Mouse (Mus musculus): ENCODE data around the gene Pmpca. TPM values are rescaled to one million over a fixed set of nuclear protein-coding genes. Genes with fewer than 3 reads are reported as not detected.
A peak's percentile ranks its signal among the peaks of the same experiment; 100 is the strongest.
"Not testable (repeated sequence)": the region's sequence is repeated elsewhere in the genome, so short reads cannot be mapped to it uniquely, and the experiment has no call there.

Gene Pmpca
- polyA plus RNA-seq, 1 experiment from 2014 or later, result 98.6 TPM

DNA sequence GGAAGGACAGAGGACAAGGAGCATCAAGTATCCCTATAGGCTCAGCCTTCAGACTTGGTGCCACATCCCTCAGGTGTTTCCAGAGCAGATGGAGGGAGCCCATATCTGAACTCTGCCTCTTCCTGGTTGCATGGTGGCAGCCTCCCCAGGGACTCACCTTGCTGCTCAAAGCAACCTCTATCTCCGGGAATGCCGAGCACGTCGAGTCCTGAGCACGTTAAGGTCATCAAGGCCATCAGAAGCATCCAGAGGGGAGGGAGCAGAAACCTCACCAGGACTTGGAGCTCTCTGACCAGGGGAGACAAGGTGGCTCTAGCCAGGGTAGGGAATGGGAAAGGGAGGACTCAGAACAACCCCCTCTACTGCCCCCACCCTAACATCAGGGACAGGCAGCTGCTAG, 25.7 kb upstream of the Pmpca start:
- no peak overlapping the region for H3K27ac ChIP-seq (ENCODE audit: low read length)
- peaks cover 15% of the 10 kb centered on the region for H3K36me3 ChIP-seq (ENCODE audit: control insufficient read depth, insufficient read depth, low read length)
- no peaks in the 10 kb centered on the region for H3K27me3 ChIP-seq (ENCODE audit: control insufficient read depth, insufficient read depth, low read depth, low read length)
- no peaks in the 10 kb centered on the region for H3K9me3 ChIP-seq (ENCODE audit: control insufficient read depth, low read length)
- H3K4me2 ChIP-seq (ENCODE audit: low read depth, low read length), result no peak overlapping the region
- H3K4me3 ChIP-seq (ENCODE audit: low read length), result no peak overlapping the region
- WGBS, result 34% methylated on average over 5 of the region's 5 CpGs
- no peak for ATAC-seq (ENCODE audit: low read depth)
- no peak overlapping the region for H3K9ac ChIP-seq (ENCODE audit: low read length)
- peaks cover 10% of the 10 kb centered on the region for H3K4me1 ChIP-seq (replicated peaks; ENCODE audit: control insufficient read depth, insufficient read depth, low read length)

DNA sequence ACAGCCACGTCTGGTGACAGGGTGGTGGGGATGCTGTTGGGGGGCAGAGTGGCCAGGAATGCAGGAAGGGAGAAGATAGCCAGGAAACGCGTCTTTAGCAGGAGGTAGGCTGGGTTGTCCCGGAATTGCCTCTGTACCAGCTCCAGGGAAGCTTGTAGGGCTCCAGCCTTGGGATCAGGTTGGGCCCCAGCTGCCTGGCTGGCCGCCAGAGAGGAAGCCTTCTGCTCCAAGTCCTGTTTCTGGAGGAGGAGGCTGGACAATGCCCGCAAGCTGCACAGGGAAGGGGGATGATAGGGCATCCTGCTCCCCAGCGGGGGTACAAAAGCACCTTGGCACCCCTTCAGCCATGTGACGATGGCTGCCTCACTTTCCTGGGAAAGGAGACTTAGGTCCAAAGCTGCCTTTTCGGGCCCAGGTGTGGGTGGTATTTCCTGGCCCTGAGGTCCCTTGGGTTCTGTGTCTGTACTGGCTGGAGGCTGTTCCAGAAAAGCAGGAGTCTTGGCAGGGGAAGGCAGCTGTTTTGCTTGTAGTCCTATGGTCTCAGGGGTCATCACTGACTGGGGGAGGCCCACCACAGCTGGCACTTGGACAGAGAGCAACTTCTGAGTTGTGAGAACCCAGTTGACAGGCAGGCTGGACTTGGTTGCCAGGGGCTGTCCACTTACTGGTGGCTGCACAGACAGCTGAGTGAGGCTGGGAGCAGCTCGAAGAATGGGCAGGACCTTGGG, 24.2 kb upstream of the Pmpca start:
- H3K9ac ChIP-seq (ENCODE audit: low read length), result no peak overlapping the region
- H3K27ac ChIP-seq (ENCODE audit: low read length), result peak overlapping the region; percentile 47
- peak; percentile 51; the same call in 1 of the 2 replicates for ATAC-seq (ENCODE audit: low read depth)

DNA sequence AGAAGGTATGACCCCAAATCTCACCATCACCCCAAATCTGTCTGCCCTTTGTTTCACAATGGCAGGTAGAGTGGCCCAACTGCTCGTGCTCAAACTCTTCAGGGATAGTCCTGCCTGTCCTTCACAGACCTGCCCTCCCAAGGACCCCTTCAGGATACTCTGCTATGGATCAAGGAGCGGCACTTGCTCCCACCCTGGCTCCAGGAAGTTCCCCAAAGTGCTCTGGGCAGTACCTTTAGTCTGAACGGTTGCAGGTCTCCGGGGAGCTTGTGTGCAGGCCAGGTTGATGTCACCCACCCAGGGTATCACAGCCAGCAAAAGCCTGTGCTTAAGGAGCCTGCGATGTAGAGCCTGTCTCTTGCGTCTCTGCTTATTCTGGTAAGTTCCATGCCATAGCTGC, 21.2 kb upstream of the Pmpca start:
- no peaks in the 10 kb centered on the region for H3K27me3 ChIP-seq (ENCODE audit: control insufficient read depth, insufficient read depth, low read depth, low read length)
- no peak for ATAC-seq (ENCODE audit: low read depth)
- H3K27ac ChIP-seq (ENCODE audit: low read length), result no peak overlapping the region
- H3K4me1 ChIP-seq (replicated peaks; ENCODE audit: control insufficient read depth, insufficient read depth, low read length), result peaks cover 10% of the 10 kb centered on the region
- H3K9me3 ChIP-seq (ENCODE audit: control insufficient read depth, low read length), result no peaks in the 10 kb centered on the region
- H3K4me2 ChIP-seq (ENCODE audit: low read depth, low read length), result no peak overlapping the region
- no peak overlapping the region for H3K4me3 ChIP-seq (ENCODE audit: low read length)
- no peak overlapping the region for H3K9ac ChIP-seq (ENCODE audit: low read length)
- 93% methylated on average over 6 of the region's 6 CpGs for WGBS
- H3K36me3 ChIP-seq (ENCODE audit: control insufficient read depth, insufficient read depth, low read length), result peaks cover 40% of the 10 kb centered on the region

More for the DNA sequence above, 24.2 kb upstream of the Pmpca start:
- Histone ChIP-seq H3K9me3 (ENCODE audit: control insufficient read depth, low read length) (no peaks in the 10 kb centered on the region), H3K27me3 (ENCODE audit: control insufficient read depth, insufficient read depth, low read depth, low read length) (no peaks in the 10 kb centered on the region), H3K4me2 (ENCODE audit: low read depth, low read length) (no peak overlapping the region), H3K36me3 (ENCODE audit: control insufficient read depth, insufficient read depth, low read length) (peaks cover 20% of the 10 kb centered on the region), H3K4me1 (replicated peaks; ENCODE audit: control insufficient read depth, insufficient read depth, low read length) (peaks cover 10% of the 10 kb centered on the region), H3K4me3 (ENCODE audit: low read length) (no peak overlapping the region)
- whole genome bisulfite sequencing, result 52% methylated on average over 10 of the region's 10 CpGs

DNA sequence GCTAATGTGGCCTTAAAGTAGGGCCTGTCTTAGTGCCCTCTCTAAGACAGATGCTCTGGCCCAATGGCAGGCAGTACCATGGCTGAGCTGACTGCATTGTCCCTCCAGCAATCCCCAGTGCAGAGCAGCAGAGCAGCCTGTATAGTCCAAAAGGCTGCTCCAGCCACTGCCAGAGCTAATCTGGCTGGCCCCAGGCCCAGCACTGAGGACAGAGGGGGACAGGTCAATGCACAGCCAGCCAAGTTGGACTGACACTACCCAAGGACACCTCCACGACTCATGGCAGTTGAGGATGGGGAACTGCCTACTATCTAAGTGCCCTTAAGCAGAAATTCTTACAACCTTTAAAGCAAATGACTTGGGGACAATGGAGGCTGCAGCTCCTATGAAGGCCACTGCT, 20.6 kb upstream of the Pmpca start:
- Histone ChIP-seq H3K4me2 (ENCODE audit: low read depth, low read length) (no peak overlapping the region), H3K27ac (ENCODE audit: low read length) (no peak overlapping the region), H3K4me1 (replicated peaks; ENCODE audit: control insufficient read depth, insufficient read depth, low read length) (peaks cover 10% of the 10 kb centered on the region), H3K27me3 (ENCODE audit: control insufficient read depth, insufficient read depth, low read depth, low read length) (no peaks in the 10 kb centered on the region), H3K4me3 (ENCODE audit: low read length) (no peak overlapping the region), H3K36me3 (ENCODE audit: control insufficient read depth, insufficient read depth, low read length) (peaks cover 40% of the 10 kb centered on the region), H3K9ac (ENCODE audit: low read length) (no peak overlapping the region), H3K9me3 (ENCODE audit: control insufficient read depth, low read length) (no peaks in the 10 kb centered on the region)
- no peak for ATAC-seq (ENCODE audit: low read depth)
- 73% methylated on average over 1 of the region's 1 CpGs for WGBS

DNA sequence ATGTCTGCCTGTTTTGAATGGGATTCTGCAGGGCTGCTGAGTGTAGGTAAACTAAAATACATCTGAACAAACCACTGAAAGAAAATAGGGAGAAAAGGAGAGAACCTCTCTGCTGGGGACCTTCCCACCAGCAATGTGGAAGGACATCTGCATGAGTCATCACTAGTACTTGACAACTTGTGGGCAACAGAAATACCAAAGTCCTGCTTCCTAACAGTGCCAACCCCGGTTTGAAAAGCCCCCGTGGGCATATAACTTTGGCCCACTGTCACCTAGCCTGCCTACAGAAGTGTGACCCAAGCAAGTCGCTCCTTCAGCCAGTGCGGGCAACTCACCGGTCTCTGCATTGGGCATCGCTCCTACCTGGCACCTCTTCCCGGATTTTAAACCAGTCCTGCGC, 16.7 kb upstream of the Pmpca start:
- no peak overlapping the region for H3K4me3 ChIP-seq (ENCODE audit: low read length)
- H3K4me1 ChIP-seq (replicated peaks; ENCODE audit: control insufficient read depth, insufficient read depth, low read length), result no peaks in the 10 kb centered on the region
- WGBS, result 96% methylated on average over 8 of the region's 8 CpGs
- H3K4me2 ChIP-seq (ENCODE audit: low read depth, low read length), result no peak overlapping the region
- H3K27ac ChIP-seq (ENCODE audit: low read length), result no peak overlapping the region
- no peak for ATAC-seq (ENCODE audit: low read depth)
- H3K36me3 ChIP-seq (ENCODE audit: control insufficient read depth, insufficient read depth, low read length), result peaks cover 48% of the 10 kb centered on the region
- no peaks in the 10 kb centered on the region for H3K9me3 ChIP-seq (ENCODE audit: control insufficient read depth, low read length)
- no peak overlapping the region for H3K9ac ChIP-seq (ENCODE audit: low read length)
- no peaks in the 10 kb centered on the region for H3K27me3 ChIP-seq (ENCODE audit: control insufficient read depth, insufficient read depth, low read depth, low read length)

DNA sequence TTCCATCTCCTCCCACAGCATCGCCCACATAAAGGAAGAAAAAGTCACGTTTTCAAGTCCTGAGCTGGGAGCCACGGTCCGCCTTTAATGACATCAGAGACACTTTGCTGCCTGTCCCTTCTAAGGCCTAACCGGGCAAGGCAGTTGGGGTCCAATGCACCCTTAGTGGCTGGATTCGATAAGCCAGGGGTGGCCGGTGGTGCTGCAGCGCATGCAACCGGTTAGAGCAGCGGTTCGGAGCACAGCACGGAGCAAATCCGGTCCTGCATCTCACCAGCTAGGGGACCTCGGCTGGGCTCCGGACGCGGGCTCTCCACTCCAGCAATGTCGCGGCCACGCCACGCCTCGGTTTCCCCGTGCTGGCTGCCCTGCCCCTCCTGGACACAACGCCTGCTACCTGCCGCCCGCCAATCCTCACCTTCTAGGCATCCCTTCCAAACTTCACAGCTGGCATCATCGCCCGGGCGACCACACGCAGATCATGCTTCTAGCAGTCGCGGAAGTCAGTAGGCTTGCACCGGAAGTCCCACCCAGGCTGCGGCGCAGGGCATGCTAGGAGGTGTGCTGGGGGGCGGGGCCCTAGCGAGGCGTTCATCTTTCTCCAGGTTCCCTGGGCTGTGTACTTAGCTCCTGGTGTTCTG, 8.9 kb upstream of the Pmpca start, which contains the start of gene Snapc4:
Gene Snapc4, minus strand, starts transcription at position 523 of the 641 bp plus-strand sequence.
- Histone ChIP-seq H3K9ac (ENCODE audit: low read length) (peak within 1 kb of the TSS; percentile 85), H3K4me2 (ENCODE audit: low read depth, low read length) (peak within 1 kb of the TSS; percentile 90), H3K9me3 (ENCODE audit: control insufficient read depth, low read length) (no peaks in the 10 kb centered on the region), H3K4me1 (replicated peaks; ENCODE audit: control insufficient read depth, insufficient read depth, low read length) (no peaks in the 10 kb centered on the region; the same call in 1 of the 2 replicates), H3K36me3 (ENCODE audit: control insufficient read depth, insufficient read depth, low read length) (peaks cover 41% of the 10 kb centered on the region), H3K4me3 (ENCODE audit: low read length) (peak within 1 kb of the TSS; percentile 85), H3K27me3 (ENCODE audit: control insufficient read depth, insufficient read depth, low read depth, low read length) (no peaks in the 10 kb centered on the region), H3K27ac (ENCODE audit: low read length) (peak within 1 kb of the TSS; percentile 20; the same call in 1 of the 2 replicates)
- under 1% methylated on average over 38 of the region's 38 CpGs for WGBS
- peak; percentile 95 for ATAC-seq (ENCODE audit: low read depth)

DNA sequence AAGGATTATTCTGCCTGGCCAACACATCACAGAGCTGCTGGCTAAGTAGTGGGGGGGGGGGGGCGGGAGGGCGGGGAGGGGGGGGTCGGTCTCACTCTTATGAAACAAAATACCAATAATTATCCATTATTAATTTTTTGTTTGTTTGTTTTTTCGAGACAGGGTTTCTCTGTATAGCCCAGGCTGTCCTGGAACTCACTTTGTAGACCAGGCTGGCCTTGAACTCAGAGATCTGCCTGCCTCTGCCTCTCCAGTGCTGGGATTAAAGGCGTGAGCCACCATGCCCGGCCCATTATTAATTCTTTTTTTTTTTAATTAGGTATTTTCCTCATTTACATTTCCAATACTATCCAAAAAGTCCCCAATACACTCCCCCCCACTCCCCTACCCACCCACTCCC, 8.3 kb upstream of the Pmpca start:
- not testable (repeated sequence) for H3K4me1 ChIP-seq (replicated peaks; ENCODE audit: control insufficient read depth, insufficient read depth, low read length); ATAC-seq (ENCODE audit: low read depth); H3K9me3 ChIP-seq (ENCODE audit: control insufficient read depth, low read length); H3K27ac ChIP-seq (ENCODE audit: low read length); H3K27me3 ChIP-seq (ENCODE audit: control insufficient read depth, insufficient read depth, low read depth, low read length)
- WGBS, result 28% methylated on average over 6 of the region's 6 CpGs
- H3K4me3 ChIP-seq (ENCODE audit: low read length), result peak overlapping the region; percentile 85
- peak overlapping the region; percentile 90 for H3K4me2 ChIP-seq (ENCODE audit: low read depth, low read length)
- H3K9ac ChIP-seq (ENCODE audit: low read length), result peak overlapping the region; percentile 85
- H3K36me3 ChIP-seq (ENCODE audit: control insufficient read depth, insufficient read depth, low read length), result peaks cover 42% of the 10 kb centered on the region

DNA sequence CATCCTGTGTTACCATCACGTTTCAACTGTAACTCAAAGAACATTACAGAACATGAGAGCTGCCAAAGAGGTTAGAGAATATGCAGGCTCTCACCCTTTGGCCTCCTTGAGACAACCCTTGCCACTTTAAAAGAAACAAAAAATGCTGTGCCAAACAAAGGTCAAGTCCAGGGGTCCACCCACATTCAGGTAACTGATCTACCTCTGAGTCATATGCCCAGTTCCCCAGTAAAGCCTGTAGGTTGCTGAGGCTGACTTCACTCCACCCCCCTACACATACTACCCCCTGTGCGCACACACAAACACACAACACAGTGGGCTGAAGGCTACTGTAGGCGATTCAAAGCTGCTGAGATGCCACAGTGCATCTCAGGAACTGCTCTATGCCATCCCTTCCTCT, 1.4 kb upstream of the Pmpca start:
- no peak for ATAC-seq (ENCODE audit: low read depth)
- Histone ChIP-seq H3K4me1 (replicated peaks; ENCODE audit: control insufficient read depth, insufficient read depth, low read length) (peaks cover 15% of the 10 kb centered on the region), H3K9ac (ENCODE audit: low read length) (peak overlapping the region; percentile 97; the same call in 1 of the 2 replicates), H3K36me3 (ENCODE audit: control insufficient read depth, insufficient read depth, low read length) (peaks cover 45% of the 10 kb centered on the region), H3K4me2 (ENCODE audit: low read depth, low read length) (peak overlapping the region; percentile 96; the same call in 1 of the 2 replicates), H3K9me3 (ENCODE audit: control insufficient read depth, low read length) (no peaks in the 10 kb centered on the region), H3K27ac (ENCODE audit: low read length) (no peak overlapping the region), H3K27me3 (ENCODE audit: control insufficient read depth, insufficient read depth, low read depth, low read length) (no peaks in the 10 kb centered on the region), H3K4me3 (ENCODE audit: low read length) (no peak overlapping the region; the same call in 1 of the 2 replicates)
- 85% methylated on average over 3 of the region's 3 CpGs for WGBS

DNA sequence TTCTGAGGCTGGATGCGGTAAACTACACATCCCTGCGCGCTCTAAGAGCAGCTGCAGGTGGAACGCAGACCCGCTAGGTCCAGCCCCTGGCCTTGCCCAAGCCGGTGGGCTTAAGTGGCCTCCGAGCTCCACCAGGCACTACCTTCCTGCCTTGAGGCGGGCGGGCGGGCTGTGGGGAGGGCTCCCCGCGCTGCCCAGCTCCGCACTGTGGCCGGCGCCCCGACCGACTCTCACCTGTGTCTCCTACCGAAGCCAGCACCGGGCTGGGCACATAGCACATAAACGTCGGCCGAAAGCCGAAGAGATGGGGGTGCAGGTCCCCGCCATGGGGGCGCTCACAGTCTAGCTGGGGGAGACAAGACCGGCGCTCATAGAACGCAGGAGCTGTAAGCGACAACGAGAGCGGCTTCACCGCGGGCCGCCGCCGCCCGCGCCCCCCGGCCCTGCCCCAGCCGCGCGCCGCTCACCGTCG, 421 bp upstream of the Pmpca start:
- H3K27me3 ChIP-seq (ENCODE audit: control insufficient read depth, insufficient read depth, low read depth, low read length), result no peaks in the 10 kb centered on the region
- no peaks in the 10 kb centered on the region for H3K9me3 ChIP-seq (ENCODE audit: control insufficient read depth, low read length)
- peak overlapping the region; percentile 98 for H3K4me3 ChIP-seq (ENCODE audit: low read length)
- peaks cover 47% of the 10 kb centered on the region for H3K36me3 ChIP-seq (ENCODE audit: control insufficient read depth, insufficient read depth, low read length)
- H3K4me2 ChIP-seq (ENCODE audit: low read depth, low read length), result peak overlapping the region; percentile 96
- H3K9ac ChIP-seq (ENCODE audit: low read length), result peak overlapping the region; percentile 97
- under 1% methylated on average over 39 of the region's 45 CpGs for WGBS
- ATAC-seq (ENCODE audit: low read depth), result peak; percentile 56
- peak overlapping the region; percentile 52; the same call in 1 of the 2 replicates for H3K27ac ChIP-seq (ENCODE audit: low read length)
- peaks cover 15% of the 10 kb centered on the region for H3K4me1 ChIP-seq (replicated peaks; ENCODE audit: control insufficient read depth, insufficient read depth, low read length)
